Mouse (Mus musculus): Measurements from ENCODE around the gene Pfdn6. TPM values are rescaled to one million over a fixed set of nuclear protein-coding genes. Genes with fewer than 3 reads are reported as not detected.
A peak's percentile ranks its signal among the peaks of the same experiment; 100 is the strongest.

Pfdn6 gene
- total and polyA plus RNA-seq, 2 experiments from 2014 or later: 25.2 to 168 TPM

GRCm38 (mm10) chr17:33920282-33921097 is 19.7 kb downstream of the Pfdn6 start:
- Histone ChIP-seq H3K27me3 (ENCODE audit: insufficient read depth, low read length) (no peaks in the 10 kb centered on the region), H3K36me3 (ENCODE audit: insufficient read depth, low read length) (no peaks in the 10 kb centered on the region), H3K4me3 (ENCODE audit: low read length) (peak overlapping the region; percentile 48), H3K9me3 (ENCODE audit: low read length) (no peaks in the 10 kb centered on the region), H3K9ac (replicated peaks; ENCODE audit: low read length) (peak overlapping the region; percentile 52), H3K27ac (peak overlapping the region; percentile 59), H3K4me1 (ENCODE audit: insufficient read depth, low read length) (0 out of 2 replicates have a peak, but pooled peaks cover 5% of the 10 kb centered on the region), H3K4me2 (ENCODE audit: low read depth, low read length) (peak overlapping the region; percentile 74)
- TF ChIP-seq CTCF (IDR thresholded peaks at IDR 0.05; ENCODE audit: low read depth): peak; percentile 87
- peak; percentile 86 for DNase-seq (ENCODE audit: low spot score)
- 2% methylated on average over 36 of the region's 36 CpGs for WGBS
- peak; percentile 27; the same call in 1 of the 2 replicates for ATAC-seq

DNA sequence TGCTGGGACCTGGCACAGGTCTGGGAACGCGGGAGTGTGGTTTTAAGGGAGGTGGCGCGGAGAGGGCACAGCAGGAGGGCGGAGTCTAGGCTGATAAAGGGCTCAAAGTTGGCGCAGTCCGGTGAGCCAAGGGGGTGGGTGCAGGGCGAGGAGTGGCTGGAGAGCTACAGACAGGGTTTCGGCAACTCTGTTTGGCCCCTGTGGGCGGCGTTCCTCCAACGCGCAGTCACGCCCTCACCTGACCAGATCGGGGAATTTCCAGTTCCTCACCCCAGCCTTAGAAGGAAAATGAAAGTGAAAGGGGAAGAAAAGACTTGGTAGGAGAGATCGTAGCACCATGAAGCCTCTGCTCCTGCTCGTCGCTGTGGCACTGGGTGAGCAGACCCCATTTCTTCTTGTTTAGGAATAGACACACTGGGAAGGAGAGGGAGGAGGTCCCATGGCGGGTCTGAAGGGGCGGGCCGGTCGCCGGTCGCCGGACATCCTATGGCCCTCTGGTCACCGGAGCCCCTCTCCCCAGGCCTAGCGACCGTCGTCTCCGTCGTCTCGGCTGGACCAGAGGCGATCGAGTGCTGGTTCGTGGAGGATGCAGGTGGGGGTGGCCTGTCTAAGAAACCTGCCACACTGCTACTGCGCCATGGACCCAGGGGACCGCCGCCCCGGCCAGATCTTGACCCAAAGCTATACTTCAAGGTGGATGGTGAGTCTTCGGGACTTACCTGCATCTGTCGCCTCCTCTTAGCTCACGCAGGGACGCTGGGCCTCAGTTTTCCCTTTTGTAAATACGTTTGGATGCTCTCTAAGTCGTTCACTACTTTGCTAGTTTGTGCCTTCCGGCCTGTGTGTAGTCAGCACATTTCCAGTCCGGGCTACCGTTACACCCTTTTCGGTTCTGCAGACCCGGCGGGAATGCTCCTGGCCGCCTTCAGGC is 20.5 kb downstream of the Pfdn6 start:
- 0 out of 2 replicates have a peak, but pooled peaks cover 5% of the 10 kb centered on the region for H3K4me1 ChIP-seq (ENCODE audit: insufficient read depth, low read length)
- H3K4me3 ChIP-seq (ENCODE audit: low read length): peak overlapping the region; percentile 48
- 3% methylated on average over 52 of the region's 52 CpGs for WGBS
- H3K27ac ChIP-seq: peak overlapping the region; percentile 59
- H3K27me3 ChIP-seq (ENCODE audit: insufficient read depth, low read length): no peaks in the 10 kb centered on the region
- peaks cover 2% of the 10 kb centered on the region; the same call in 1 of the 2 replicates for H3K36me3 ChIP-seq (ENCODE audit: insufficient read depth, low read length)
- peak overlapping the region; percentile 52 for H3K9ac ChIP-seq (replicated peaks; ENCODE audit: low read length)
- H3K4me2 ChIP-seq (ENCODE audit: low read depth, low read length): peak overlapping the region; percentile 74
- H3K9me3 ChIP-seq (ENCODE audit: low read length): no peaks in the 10 kb centered on the region
- peak; percentile 51 for DNase-seq (ENCODE audit: low spot score)
- ATAC-seq: no peak
- TF ChIP-seq CTCF (IDR thresholded peaks at IDR 0.05; ENCODE audit: low read depth): peak; percentile 47

GRCm38 (mm10) chr17:33918293-33919203 is 21.6 kb downstream of the Pfdn6 start:
- 62% methylated on average over 37 of the region's 37 CpGs for WGBS
- Histone ChIP-seq H3K9ac (replicated peaks; ENCODE audit: low read length) (no peak overlapping the region), H3K36me3 (ENCODE audit: insufficient read depth, low read length) (peaks cover 11% of the 10 kb centered on the region; the same call in 1 of the 2 replicates), H3K4me3 (ENCODE audit: low read length) (peak overlapping the region; percentile 48; the same call in 1 of the 2 replicates), H3K27me3 (ENCODE audit: insufficient read depth, low read length) (no peaks in the 10 kb centered on the region), H3K4me2 (ENCODE audit: low read depth, low read length) (peak overlapping the region; percentile 74), H3K27ac (no peak overlapping the region), H3K9me3 (ENCODE audit: low read length) (no peaks in the 10 kb centered on the region), H3K4me1 (ENCODE audit: insufficient read depth, low read length) (0 out of 2 replicates have a peak, but pooled peaks cover 5% of the 10 kb centered on the region)
- no peak for DNase-seq (ENCODE audit: low spot score)
- TF ChIP-seq CTCF (IDR thresholded peaks at IDR 0.05; ENCODE audit: low read depth): no peak
- ATAC-seq: no peak

DNA sequence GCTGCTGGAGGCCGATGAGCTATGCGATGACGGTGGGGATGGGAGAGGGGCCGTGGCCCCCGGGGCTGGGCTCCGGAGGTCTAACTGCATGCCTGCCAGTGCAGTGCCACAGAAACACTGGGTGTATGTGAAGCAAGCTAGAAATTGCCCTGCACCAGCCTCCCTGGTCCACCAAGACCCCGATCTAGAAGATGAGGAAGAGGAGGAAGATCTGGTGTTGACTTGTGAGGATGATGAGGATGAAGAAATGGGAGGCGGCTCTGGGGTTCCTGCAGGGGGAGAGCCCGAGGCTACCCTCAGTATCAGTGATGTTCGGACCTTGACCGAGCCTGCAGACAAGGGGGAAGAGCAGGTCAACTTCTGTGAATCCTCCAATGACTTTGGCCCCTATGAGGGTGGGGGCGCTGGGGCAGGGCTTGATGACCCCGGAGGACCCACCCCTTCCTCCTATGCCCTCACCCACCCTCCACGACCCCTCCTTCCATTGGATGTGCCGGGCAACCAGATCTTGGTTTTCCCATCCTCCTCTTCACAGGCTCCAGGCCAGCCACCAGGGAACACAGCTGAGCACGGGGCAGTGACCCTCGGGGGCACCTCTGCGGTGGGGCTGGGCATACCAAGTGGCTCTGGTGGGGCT is 22.4 kb downstream of the Pfdn6 start:
- ATAC-seq (no peak), DNase-seq (ENCODE audit: low spot score) (no peak)
- H3K27ac ChIP-seq: no peak overlapping the region
- H3K4me2 ChIP-seq (ENCODE audit: low read depth, low read length): no peak overlapping the region
- WGBS: 83% methylated on average over 18 of the region's 18 CpGs
- no peak overlapping the region for H3K4me3 ChIP-seq (ENCODE audit: low read length)
- H3K4me1 ChIP-seq (ENCODE audit: insufficient read depth, low read length): 0 out of 2 replicates have a peak, but pooled peaks cover 5% of the 10 kb centered on the region
- H3K27me3 ChIP-seq (ENCODE audit: insufficient read depth, low read length): no peaks in the 10 kb centered on the region
- H3K36me3 ChIP-seq (ENCODE audit: insufficient read depth, low read length): peaks cover 16% of the 10 kb centered on the region; the same call in 1 of the 2 replicates
- no peak overlapping the region for H3K9ac ChIP-seq (replicated peaks; ENCODE audit: low read length)
- TF ChIP-seq CTCF (IDR thresholded peaks at IDR 0.05; ENCODE audit: low read depth): no peak
- H3K9me3 ChIP-seq (ENCODE audit: low read length): no peaks in the 10 kb centered on the region

- Histone ChIP-seq H3K27me3 (ENCODE audit: insufficient read depth, low read length) (no peaks in the 10 kb centered on the region), H3K9ac (replicated peaks; ENCODE audit: low read length) (no peak overlapping the region), H3K4me3 (ENCODE audit: low read length) (peak overlapping the region; percentile 58), H3K4me1 (ENCODE audit: insufficient read depth, low read length) (0 out of 2 replicates have a peak, but pooled peaks cover 5% of the 10 kb centered on the region), H3K9me3 (ENCODE audit: low read length) (no peaks in the 10 kb centered on the region), H3K36me3 (ENCODE audit: insufficient read depth, low read length) (peaks cover 21% of the 10 kb centered on the region), H3K27ac (no peak overlapping the region), H3K4me2 (ENCODE audit: low read depth, low read length) (peak overlapping the region; percentile 76)
- DNase-seq (ENCODE audit: low spot score) (no peak), ATAC-seq (no peak)
- WGBS: 69% methylated on average over 31 of the region's 31 CpGs
- no peak for TF ChIP-seq CTCF (IDR thresholded peaks at IDR 0.05; ENCODE audit: low read depth)
Measured at GRCm38 (mm10) chr17:33916847-33917655, 23.1 kb downstream of the Pfdn6 start.

All from hindbrain, postnatal 0 days (tissue).